Mouse (Mus musculus) thymus, postnatal 14 days (tissue): Measurements from ENCODE around the gene Atxn1.

Source experiments
- DNase-seq: peaks from one replicate; pipeline ENCODE4 v3.0.0; 2021

Atxn1 gene

GRCm38 (mm10) chr13:45820473-45821230, 144.2 kb downstream of the Atxn1 start:
- DNase-seq = no peak

GRCm38 (mm10) chr13:45816670-45817069, 148.1 kb downstream of the Atxn1 start:
- no peak for DNase-seq

- no peak for DNase-seq
These were observed 154.9 kb downstream of the Atxn1 start for GRCm38 (mm10) chr13:45809777-45810410.

GRCm38 (mm10) chr13:45807593-45808043, 157.2 kb downstream of the Atxn1 start:
- DNase-seq = peak; percentile 47

GRCm38 (mm10) chr13:45806600-45807525, 157.9 kb downstream of the Atxn1 start:
- no peak for DNase-seq

GRCm38 (mm10) chr13:45805915-45806599, 158.8 kb downstream of the Atxn1 start:
- no peak for DNase-seq

- peak; percentile 13 for DNase-seq
These were observed 162.0 kb downstream of the Atxn1 start for GRCm38 (mm10) chr13:45802620-45803410.

- no peak for DNase-seq
These were observed 166.6 kb downstream of the Atxn1 start for GRCm38 (mm10) chr13:45798248-45798647.

- DNase-seq = no peak
These were observed 167.1 kb downstream of the Atxn1 start for GRCm38 (mm10) chr13:45797696-45798095.

- no peak for DNase-seq
These were observed 168.5 kb downstream of the Atxn1 start for GRCm38 (mm10) chr13:45796286-45796685.

GRCm38 (mm10) chr13:45793796-45794195, 171.0 kb downstream of the Atxn1 start:
- no peak for DNase-seq

- DNase-seq = no peak
These were observed 178.4 kb downstream of the Atxn1 start for GRCm38 (mm10) chr13:45786409-45786808.

GRCm38 (mm10) chr13:45783681-45784080, 181.1 kb downstream of the Atxn1 start:
- DNase-seq = no peak

GRCm38 (mm10) chr13:45778750-45779149, 186.1 kb downstream of the Atxn1 start:
- DNase-seq = peak; percentile 10

- no peak for DNase-seq
These were observed 186.6 kb downstream of the Atxn1 start for GRCm38 (mm10) chr13:45778171-45778570.

- no peak for DNase-seq
These were observed 189.3 kb downstream of the Atxn1 start for GRCm38 (mm10) chr13:45775516-45775915.

- no peak for DNase-seq
These were observed 191.2 kb downstream of the Atxn1 start for GRCm38 (mm10) chr13:45773381-45774168.

GRCm38 (mm10) chr13:45769757-45770156, 195.1 kb downstream of the Atxn1 start:
- no peak for DNase-seq

- no peak for DNase-seq
These were observed 196.6 kb downstream of the Atxn1 start for GRCm38 (mm10) chr13:45768250-45768649.

GRCm38 (mm10) chr13:45764354-45764753, 200.5 kb downstream of the Atxn1 start:
- DNase-seq = no peak

GRCm38 (mm10) chr13:45762278-45762677, 202.5 kb downstream of the Atxn1 start:
- DNase-seq = no peak
